Mouse (Mus musculus): ENCODE results near the gene Abi1. TPM values are rescaled to one million over a fixed set of nuclear protein-coding genes. Genes with fewer than 3 reads are reported as not detected.

Gene Abi1
- polyA plus RNA-seq (2021; fragmentation: Nextera tagmentation) = 161 and 166 TPM in 2 replicates
- long read RNA-seq, experiment 1, transcript Abi1-201 (10 exons, 3,027 nt) = major isoform, 26 of 132 reads
- long read RNA-seq, experiment 1, transcript Abi1-205 (11 exons, 3,067 nt) = minor isoform, 6 of 132 reads
- long read RNA-seq, experiment 1, transcript Abi1-203 (10 exons, 2,411 nt) = minor isoform, 23 of 132 reads
- long read RNA-seq, experiment 1, transcript Abi1-207 (2 exons, 875 nt) = minor isoform, 7 of 132 reads
- long read RNA-seq, experiment 1, partial matches to known transcripts = 6 of 132 reads
- long read RNA-seq, experiment 1, other reads (novel, unspliced or antisense) = 57 of 132 reads
- long read RNA-seq, experiment 2, transcript Abi1-201 (10 exons, 3,027 nt) = major isoform, 215 of 615 reads
- long read RNA-seq, experiment 2, transcript Abi1-203 (10 exons, 2,411 nt) = minor isoform, 203 of 615 reads
- long read RNA-seq, experiment 2, transcript Abi1-205 (11 exons, 3,067 nt) = minor isoform, 58 of 615 reads
- long read RNA-seq, experiment 2, transcript Abi1-202 (11 exons, 3,023 nt) = minor isoform, 43 of 615 reads
- long read RNA-seq, experiment 2, partial matches to known transcripts = 10 of 615 reads
- long read RNA-seq, experiment 2, other reads (novel, unspliced or antisense) = 74 of 615 reads

DNA sequence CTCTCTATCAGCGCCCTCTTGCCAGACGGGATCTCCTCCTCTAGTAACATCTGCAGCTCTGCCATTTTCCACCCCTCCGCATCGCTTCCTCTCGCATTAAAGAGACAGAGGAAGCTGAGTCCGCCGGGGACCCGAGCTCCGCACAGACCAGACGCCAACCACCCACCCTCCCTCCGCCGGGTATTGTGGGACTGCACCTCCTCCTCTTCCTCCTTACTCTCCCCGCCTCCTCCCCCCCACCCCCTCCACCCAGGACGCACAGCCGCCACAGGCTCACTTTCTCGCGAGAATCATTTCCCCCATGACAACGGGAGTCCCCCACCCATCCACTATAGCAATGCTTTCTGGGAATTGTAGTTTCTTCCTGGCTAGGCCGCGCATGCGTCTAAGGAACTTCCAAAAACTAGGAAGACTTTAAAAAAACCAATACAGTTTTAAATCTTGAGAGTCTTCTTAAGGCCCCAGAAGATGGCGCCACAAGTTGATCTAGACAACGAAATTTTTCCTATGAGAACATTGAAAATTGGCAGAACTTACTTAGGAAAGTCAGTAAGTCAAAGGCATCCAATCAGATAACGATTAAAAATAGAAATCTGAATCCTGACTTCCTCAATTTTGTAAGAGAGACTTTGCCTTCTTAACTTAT lies at the start of gene Abi1:
Gene Abi1 (minus strand): TSS at position 241 of the 646 bp plus-strand sequence.

DNA sequence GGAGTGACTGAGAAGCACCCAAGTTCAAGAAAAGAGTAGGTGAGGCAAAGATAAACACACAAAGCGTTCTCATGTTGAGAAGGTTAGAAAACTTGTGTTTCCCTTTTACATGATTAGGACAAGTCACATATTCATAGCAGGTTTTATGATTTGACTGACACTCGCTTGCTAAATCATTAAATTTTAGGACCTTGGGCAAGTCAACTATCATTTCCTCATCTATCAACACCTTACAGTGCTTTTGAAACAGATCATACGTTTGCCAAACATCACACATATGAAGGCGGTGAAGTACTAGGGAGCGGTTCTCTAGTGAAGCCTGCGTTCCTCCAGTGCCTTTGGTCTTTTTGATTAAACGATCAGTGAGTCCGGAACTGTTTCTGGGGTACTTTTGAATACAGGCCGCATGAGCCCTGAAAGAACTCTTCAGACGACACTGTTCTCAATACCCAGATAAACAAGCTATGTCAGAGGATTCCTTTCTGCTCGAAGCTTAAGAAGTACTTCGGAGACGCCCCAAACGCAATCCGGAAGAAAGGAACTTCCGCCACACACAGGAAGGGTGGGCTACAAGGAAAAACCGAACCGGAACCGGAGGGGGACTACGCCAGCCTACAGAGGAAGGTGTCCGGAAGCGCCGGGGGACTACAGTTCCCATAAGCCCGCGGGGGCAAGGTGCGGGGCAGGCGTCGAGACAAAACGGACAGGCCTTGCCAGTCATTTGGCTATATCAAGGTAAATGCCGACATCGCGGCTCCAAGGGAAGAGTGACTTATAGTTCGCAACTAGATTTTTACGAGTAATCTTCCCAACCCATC lies 27.7 kb upstream of the Abi1 start, which contains the start of gene Acbd5:
Gene Acbd5 (plus strand): TSS at position 616 of the 818 bp plus-strand sequence.

DNA sequence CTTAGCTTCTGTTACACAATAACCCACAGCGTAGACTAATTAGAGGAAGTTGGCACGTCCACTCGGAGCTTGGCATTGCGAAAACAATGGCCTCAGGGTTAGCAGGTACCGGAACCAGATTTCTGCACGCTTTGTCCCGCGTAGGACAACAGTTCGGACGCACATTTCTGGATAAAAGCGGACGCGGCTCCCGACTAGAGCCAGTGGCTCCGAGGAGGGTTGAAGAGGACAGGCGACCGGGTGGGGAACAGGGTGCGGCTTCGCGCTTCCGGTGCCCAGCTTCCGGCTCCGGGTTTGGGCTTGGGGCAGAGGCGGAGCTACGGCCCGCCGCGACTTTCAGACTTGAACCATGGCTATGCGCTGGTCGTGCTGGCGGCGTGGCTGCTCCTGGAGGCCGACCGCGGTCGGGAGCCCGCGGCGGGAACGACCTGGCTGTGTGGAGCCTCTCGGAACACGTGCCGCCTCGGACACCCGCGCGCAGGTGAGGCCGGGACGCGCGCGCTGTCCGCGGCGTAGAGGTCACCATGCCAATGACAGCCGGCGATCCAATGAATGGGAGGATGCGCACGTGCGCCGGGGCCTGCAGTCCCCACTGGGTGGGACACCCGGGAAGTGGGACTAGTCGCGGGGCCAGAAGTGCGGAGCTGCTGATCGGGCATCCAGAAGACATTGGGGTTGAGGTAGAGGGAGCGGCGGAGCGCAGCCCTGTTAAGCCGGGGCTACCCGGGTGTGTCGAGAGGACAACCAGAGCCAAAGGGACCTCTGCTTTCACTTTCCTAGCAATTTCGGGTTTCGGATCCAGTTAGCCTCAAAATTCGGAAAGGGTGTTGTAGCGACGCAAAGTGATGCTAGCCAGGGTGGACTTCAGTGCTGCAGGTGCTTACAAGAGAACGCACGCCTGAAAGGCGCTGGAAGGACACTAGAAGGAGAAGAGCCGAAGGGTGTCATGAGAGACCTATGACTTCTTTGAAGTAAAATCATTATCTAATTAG lies 144.5 kb downstream of the Abi1 start, which contains the start of gene Pdss1:
Gene Pdss1 (plus strand): TSS at position 241 of the 992 bp plus-strand sequence.

Other genes with a start within 250 kb of the Abi1 start
- gene Pdss1, start 144.7 kb downstream of the Abi1 start, polyA plus RNA-seq (2021; fragmentation: Nextera tagmentation) = 4.7 and 5.0 TPM in 2 replicates
- 24.8 and 35.6 TPM in 2 replicates for gene Acbd5, start 27.9 kb upstream of the Abi1 start, polyA plus RNA-seq (2021; fragmentation: Nextera tagmentation)
- 0.31 and 0.34 TPM in 2 replicates for gene Mastl, start 115.8 kb upstream of the Abi1 start, polyA plus RNA-seq (2021; fragmentation: Nextera tagmentation)
- 46.6 and 67.3 TPM in 2 replicates for gene Yme1l1, start 116.1 kb upstream of the Abi1 start, polyA plus RNA-seq (2021; fragmentation: Nextera tagmentation)
- not detected in 2 replicates for gene 4931423N10Rik, start 167.2 kb upstream of the Abi1 start, polyA plus RNA-seq (2021; fragmentation: Nextera tagmentation)